Mouse (Mus musculus): Measurements from ENCODE around the gene Psmb3.
A peak's percentile ranks its signal among the peaks of the same experiment; 100 is the strongest.
"Not testable (repeated sequence)": the region's sequence is repeated elsewhere in the genome, so short reads cannot be mapped to it uniquely, and the experiment has no call there.

The Psmb3 gene

DNA sequence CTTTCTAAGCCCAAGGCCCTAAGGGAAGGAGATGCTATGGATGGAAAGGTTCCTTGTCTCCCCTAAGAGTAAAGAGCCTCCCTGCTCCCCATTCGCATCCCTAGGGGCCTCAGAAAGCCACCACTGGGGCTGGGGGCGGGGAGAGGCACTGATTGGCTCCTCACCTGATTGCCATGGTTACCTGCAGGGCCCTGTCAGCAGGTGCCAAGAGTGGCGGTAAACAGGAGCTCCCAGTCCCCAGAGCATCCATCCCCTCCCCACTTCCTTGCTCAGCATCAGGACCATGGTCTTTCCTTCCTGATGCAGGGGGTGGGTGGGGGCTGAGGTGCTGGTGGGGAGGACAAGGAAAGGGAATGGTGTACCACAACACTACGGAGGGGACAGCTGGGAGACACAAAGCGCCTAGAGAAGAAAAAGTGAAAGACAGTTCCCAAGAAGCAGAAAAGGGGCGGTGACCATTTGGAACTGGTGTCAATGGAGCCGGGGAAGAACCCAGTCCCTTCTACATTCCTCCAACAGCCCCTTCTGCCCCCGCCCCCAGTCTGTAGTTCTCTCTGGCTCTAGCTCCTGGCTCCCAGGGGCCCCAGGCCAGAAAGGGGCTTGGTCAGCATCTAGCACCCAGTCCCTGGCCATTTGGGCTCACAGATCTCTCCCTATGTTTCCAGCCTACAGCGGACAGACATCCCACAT is 7.3 kb upstream of the Psmb3 start:
- DNase-seq (ENCODE audit: low spot score): no peak

- no peak for DNase-seq (ENCODE audit: low spot score)
Measured at GRCm38 (mm10) chr11:97696669-97697068, 6.5 kb upstream of the Psmb3 start.

DNA sequence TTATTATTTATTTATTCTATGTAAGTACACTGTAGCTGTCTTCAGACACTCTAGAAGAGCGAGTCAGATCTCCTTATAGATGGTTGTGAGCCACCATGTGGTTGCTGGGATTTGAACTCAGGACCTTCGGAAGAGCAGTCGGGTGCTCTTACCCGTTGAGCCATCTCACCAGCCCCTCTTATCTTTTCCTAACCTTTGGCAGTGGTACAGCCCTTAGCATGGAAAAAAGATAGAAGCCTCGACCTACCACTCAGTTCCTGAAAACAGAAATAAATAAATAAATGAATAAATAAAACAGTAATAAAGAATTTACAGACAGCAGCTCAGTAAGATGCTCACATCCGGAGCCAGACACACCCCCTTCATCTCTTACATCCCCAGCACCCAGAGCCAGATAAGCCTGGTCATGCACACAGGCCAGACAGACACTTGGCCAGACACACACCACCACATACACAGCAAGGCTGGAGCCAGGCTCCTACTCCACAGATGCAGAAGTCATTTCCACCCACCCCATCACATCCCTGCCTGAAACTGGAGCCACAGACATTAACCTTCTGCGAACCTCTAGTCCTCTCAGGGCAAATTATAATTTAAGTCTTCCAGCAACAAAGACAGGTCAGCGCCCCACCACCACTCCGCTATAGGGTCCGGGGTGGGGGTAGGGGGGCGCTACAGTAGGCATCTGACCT is 5.9 kb upstream of the Psmb3 start:
- no peak for DNase-seq (ENCODE audit: low spot score)

DNA sequence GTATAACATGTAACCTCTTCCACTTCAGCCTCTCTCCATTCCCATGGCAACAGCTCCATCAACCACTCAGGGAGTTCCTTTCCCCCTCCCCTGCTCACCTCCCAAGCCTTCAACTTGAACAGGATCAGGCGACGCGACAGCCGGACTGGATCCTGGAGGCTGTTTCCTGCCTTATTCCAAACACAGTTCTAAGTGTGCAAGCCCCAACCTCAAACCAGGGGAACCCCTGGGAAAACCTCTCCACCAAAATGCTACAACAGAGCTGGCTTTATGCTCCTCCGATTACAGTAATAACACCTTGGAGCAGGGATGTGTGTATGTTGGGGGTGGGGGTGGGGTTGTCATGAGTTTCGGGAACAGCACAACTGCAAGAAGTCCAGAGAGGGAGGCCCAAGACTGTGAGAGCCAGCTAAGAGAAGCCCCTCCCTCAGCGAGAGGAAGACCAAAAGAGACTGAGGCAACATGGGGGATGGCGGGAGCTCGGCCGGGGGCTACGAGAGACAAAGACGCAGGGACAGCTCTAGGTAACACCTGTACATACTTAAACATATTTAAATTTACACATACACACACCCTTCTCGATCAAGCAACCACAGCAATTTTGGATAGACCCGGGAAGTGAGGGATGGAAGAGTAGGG is 5.2 kb upstream of the Psmb3 start:
- DNase-seq (ENCODE audit: low spot score): no peak

DNA sequence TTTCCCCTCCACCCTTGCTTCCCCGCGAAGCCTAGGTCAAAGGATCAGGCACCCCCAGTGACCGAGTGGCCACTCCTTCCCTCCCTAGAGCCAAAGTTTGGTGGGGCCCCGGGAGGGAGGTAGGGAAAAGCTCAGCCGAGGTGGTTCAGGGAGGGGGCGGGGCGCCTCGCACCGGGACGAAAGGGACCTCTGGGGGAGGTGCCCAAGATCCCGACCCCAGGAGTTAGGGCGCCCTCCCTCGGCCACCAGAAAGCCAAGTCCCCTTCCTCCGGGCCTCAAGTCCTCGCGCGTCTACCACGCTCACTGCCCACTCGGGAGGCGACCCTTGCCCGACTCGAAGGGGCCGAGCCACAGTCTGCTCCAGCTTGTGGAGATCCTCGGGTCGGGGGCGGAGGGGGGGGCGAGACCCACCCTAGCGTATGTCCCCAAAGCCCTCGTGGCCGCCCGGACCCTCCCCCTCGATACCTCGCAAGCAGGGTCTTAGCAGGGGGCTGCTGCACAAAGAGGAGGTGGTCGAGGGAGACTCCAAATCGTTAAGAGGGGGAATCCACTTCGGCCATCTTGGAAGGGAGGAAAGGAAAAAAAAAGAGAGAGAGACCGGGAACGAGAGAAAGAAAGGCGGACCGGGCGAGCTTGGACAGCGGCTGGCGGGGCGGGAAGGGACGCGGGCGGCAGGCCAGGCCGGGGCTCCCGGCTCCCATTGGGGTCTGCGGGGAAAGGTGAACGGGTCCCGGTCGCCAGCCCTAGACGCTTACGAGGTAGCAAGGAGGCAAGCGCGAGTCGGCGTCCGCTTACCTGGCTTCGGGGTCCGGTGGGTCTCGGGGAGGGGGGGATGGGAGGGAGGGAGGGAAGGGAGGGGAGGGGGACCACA is 4.2 kb upstream of the Psmb3 start:
- DNase-seq (ENCODE audit: low spot score): peak; percentile 84

DNA sequence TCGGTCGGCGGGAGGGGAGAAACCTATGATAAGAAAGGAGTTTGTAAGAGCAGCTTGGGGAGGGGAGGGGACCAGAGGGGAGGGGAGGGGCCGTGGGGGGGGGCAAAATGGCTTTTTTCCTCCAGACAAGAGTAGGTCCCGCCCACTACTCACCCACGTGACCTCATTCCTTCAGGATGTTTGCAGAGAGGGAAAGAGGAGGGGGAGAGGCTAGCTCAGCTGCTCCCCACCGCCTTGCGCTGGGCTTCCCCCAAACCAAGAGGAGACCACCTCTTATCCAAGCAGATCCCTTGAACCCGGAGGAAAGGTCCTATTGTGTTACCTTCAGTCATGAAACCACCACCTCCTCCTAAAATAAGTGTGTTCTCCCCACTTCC is 3.6 kb upstream of the Psmb3 start:
- peak; percentile 93 for DNase-seq (ENCODE audit: low spot score)

GRCm38 (mm10) chr11:97700003-97700745 is 3.0 kb upstream of the Psmb3 start, which contains the start of gene Pcgf2:
Pcgf2 (minus strand) TSS chr11:97700497.
- peak; percentile 89 for DNase-seq (ENCODE audit: low spot score)

GRCm38 (mm10) chr11:97700746-97701580 is 2.2 kb upstream of the Psmb3 start:
- peak; percentile 43 for DNase-seq (ENCODE audit: low spot score)

DNA sequence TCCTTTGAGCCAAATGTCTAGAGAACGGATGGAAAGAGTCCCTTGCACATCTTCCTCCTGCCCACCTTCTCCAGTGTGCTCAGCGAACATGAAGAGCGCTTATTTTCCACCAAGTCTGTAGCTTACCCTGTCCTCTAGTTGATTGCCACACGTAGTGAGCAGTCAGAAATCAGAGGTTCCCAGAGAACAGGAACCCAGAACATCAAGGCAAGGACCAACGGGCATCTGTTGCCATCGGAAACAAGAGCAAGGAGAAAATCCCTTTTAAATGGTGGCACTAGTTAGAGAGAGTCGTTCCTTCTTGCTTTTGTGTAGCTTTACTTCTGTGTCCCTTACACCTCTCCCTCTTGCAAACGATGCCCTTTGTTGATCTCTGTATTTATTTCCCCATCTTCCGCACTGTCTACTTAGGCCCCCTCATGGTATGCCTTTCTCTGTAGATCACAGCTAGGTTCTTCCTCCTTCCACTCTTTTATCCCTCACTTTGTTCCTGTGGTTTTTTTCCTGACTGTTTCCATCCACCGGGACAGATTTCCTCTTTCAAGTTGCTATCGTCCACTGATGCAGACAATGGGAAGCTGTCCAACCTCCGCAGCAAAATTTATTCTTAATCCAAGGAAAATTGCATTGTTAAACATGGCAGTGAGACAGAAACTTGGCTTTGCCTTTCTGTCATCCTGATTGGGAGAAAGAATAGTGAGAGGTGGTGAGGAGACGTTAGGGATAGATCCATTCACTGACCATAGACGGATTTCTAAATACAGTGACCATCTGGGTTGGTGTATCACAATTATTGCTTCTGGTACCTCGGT is 1.4 kb upstream of the Psmb3 start:
- DNase-seq (ENCODE audit: low spot score): no peak

- DNase-seq (ENCODE audit: low spot score): peak; percentile 89
Measured at GRCm38 (mm10) chr11:97702393-97702745, 830 bp upstream of the Psmb3 start.

GRCm38 (mm10) chr11:97710067-97710466 is 6.9 kb downstream of the Psmb3 start:
- not testable (repeated sequence) for DNase-seq (ENCODE audit: low spot score)

GRCm38 (mm10) chr11:97711200-97711900 is 8.2 kb downstream of the Psmb3 start:
- DNase-seq (ENCODE audit: low spot score): no peak

DNA sequence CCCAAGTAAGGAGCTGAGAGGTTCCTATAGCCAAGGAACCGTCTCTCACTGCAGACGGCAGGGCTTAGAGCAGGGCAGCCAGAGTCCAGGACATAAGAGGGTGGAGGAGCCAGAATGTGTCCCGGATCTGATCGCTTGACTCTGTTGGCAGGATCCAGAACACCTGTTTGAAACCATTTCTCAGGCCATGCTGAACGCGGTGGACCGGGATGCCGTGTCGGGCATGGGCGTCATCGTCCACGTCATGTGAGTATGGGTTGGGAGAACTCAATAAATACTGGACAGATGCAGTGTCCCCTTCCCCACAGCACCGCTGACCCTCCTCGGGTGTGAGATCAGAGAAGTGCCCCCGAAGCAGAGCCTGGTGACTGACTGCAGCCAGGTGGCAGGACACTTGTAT is 9.1 kb downstream of the Psmb3 start:
- no peak for DNase-seq (ENCODE audit: low spot score)

GRCm38 (mm10) chr11:97713896-97714295 is 10.7 kb downstream of the Psmb3 start:
- no peak for DNase-seq (ENCODE audit: low spot score)

- DNase-seq (ENCODE audit: low spot score): no peak
Measured at GRCm38 (mm10) chr11:97714356-97714755, 11.2 kb downstream of the Psmb3 start.

GRCm38 (mm10) chr11:97714784-97715760 is 11.9 kb downstream of the Psmb3 start:
- no peak for DNase-seq (ENCODE audit: low spot score)

DNA sequence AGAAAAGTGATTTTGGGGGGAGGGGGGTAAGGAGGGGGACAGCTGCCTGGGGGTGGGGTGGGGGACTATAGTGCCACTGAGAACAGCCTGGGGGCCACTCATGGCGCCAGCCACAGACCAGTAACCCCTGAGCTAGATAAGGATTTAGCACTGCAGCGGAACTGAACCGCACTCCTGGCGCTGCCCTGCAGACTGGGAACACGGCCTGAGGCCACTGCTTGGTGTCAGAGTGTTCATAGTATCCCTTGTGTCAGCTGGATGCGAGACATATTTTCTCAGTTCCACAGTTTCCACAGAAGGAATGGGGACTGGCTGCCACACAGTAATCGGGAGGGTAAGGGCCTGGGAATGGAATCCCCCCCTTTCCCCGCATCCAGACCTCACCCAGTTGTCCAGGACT is 12.8 kb downstream of the Psmb3 start:
- DNase-seq (ENCODE audit: low spot score): no peak

Measured in urinary bladder, postnatal 14 days (tissue).